Mouse (Mus musculus) small intestine, adult 2 months (tissue): ENCODE measurements at regions not wholly inside any gene's neighbourhood (a gene's known extent, or its start where the extent isn't known, plus 50 kb on each side); places are given as distances from the start of the nearest gene placed in this dataset.

ENCODE experiments used
- CTCF ChIP-seq: fragments of 200-500 bp; IDR thresholded peaks from 2 replicates; pipeline ENCODE4 v1.5.1; 2012; ENCODE audit warnings: low read depth, mild to moderate bottlenecking, control low read depth, inconsistent platforms, low read length, moderate library complexity, mixed read lengths; ENCODE audit not compliant: insufficient replicate concordance, insufficient read length; ENCODE audit errors: extremely low read depth
- POLR2A ChIP-seq: fragments of 200-500 bp; IDR thresholded peaks from 2 replicates; pipeline ENCODE4 v1.6.1; 2012; ENCODE audit warnings: low read depth, mild to moderate bottlenecking, control low read depth, inconsistent platforms, low read length, moderate library complexity

- TF ChIP-seq CTCF (no peak), POLR2A (no peak)
Measured at GRCm38 (mm10) chr4:55664822-55665221, 132.6 kb upstream of the Klf4 start.
